Mouse (Mus musculus) olfactory bulb, adult 2 months (tissue): ENCODE results near the gene Trex2.

Experiments used
- CTCF ChIP-seq: fragments of 200-500 bp; IDR thresholded peaks from 2 replicates; pipeline ENCODE4 v1.5.1; 2012; ENCODE audit warnings: low read depth, mild to moderate bottlenecking, low read length, moderate library complexity; ENCODE audit not compliant: insufficient read depth
- POLR2A ChIP-seq: fragments of 200-500 bp; IDR thresholded peaks from 2 replicates; pipeline ENCODE4 v1.6.1; 2012; ENCODE audit warnings: mild to moderate bottlenecking, low read depth, low read length, moderate library complexity; ENCODE audit not compliant: insufficient read depth

DNA sequence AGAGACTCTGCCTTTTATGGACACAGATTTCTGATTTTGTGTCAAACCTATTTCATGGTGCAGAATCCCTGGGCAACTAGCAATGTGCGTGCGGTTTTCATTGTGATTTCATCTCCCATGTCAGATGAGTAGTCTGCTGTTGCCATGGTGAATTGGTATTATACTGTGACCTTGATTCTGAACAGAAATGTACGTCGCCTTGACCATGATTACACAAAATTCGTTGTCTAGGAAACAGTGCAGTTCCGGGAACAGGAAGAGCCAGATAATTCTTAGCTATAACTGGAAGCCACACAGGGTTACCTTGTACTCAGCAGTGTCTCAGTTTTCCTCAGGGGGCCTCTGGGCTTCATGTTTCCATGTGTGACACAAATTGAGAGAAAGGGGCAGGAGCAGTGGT lies 50.7 kb downstream of the Trex2 start:
- TF ChIP-seq CTCF: no peak
- no peak for TF ChIP-seq POLR2A
